Mouse (Mus musculus): Measurements from ENCODE around the gene Ass1. TPM values are rescaled to one million over a fixed set of nuclear protein-coding genes. Genes with fewer than 3 reads are reported as not detected.

Gene Ass1
- polyA plus RNA-seq, 1 experiment from 2014 or later = 72.0 TPM

Other genes with a start within 250 kb of the Ass1 start
- gene Ncs1, start 224.4 kb upstream of the Ass1 start, polyA plus RNA-seq (2015; fragmentation: Nextera tagmentation; extraction: Ambion mirVana) = 10.5 and 11.8 TPM in 2 replicates
- 1.4 and 1.6 TPM in 2 replicates for gene Hmcn2, start 155.8 kb upstream of the Ass1 start, polyA plus RNA-seq (2015; fragmentation: Nextera tagmentation; extraction: Ambion mirVana)
- gene Fubp3, start 102.4 kb downstream of the Ass1 start, polyA plus RNA-seq (2015; fragmentation: Nextera tagmentation; extraction: Ambion mirVana) = 81.3 and 82.3 TPM in 2 replicates
- gene Prdm12, start 169.8 kb downstream of the Ass1 start, polyA plus RNA-seq (2015; fragmentation: Nextera tagmentation; extraction: Ambion mirVana) = not detected in 2 replicates
- 55.1 and 56.5 TPM in 2 replicates for gene Exosc2, start 200.5 kb downstream of the Ass1 start, polyA plus RNA-seq (2015; fragmentation: Nextera tagmentation; extraction: Ambion mirVana)
- 37.6 and 39.1 TPM in 2 replicates for gene Abl1, start 218.2 kb downstream of the Ass1 start, polyA plus RNA-seq (2015; fragmentation: Nextera tagmentation; extraction: Ambion mirVana)

Data from lung, embryonic 16.5 days (tissue).